15 mouse cellular contexts compared by ENCODE assay signal in the genomic region with DNA sequence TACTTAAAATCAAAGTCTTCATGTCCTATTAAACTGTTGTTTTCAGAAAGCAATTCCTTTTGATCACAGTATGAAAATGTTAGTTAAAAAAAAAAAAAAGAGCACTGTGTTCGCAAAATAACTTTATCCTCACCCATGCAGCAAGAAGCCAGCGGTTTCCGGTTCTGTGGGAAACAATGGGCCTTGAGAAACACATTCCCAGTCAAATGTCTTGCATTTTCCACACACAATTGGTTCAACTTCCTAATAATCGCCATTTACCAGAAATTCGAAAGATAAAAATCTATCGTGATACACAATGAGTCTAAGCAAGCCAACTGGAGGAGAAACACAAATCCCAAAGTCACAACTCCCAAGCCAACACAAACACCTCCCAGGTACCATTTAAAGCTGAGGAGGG. TPM values are rescaled to one million over a fixed set of nuclear protein-coding genes. Genes with fewer than 3 reads are reported as not detected.
DNase-seq lines count a peak whose midpoint lies in the region; ATAC-seq and TF ChIP-seq lines count a peak whose summit lies in the region.
"Had no signal": no experiment of that assay in that cellular context is flagged by ENCODE, and none has a peak within 500 bp of the region (broad histone marks: within the 10 kb centered on the region; RNA-seq: fewer than 3 reads in every experiment).

No protein-coding gene starts in this region.

- WGBS in liver, embryonic 16.5 days (ENCODE audit: insufficient replicate concordance), result 53% methylated on average over 6 of the region's 6 CpGs
- WGBS in liver, embryonic 11.5 days, result 65% methylated on average over 6 of the region's 6 CpGs

- intact Hi-C loops in gastrocnemius, adult 2 months (cut with DNase I), result no loop called here
- intact Hi-C loops in left cerebral cortex, postnatal 4 days (cut with DNase I), result no loop called here

- H3K36me3 ChIP-seq in liver, embryonic 16.5 days (ENCODE audit: control insufficient read depth, insufficient read depth), result no peaks in the 10 kb centered on the region
- H3K36me3 ChIP-seq in liver, embryonic 11.5 days (ENCODE audit: control insufficient read depth, insufficient read depth, low read length), result no peaks in the 10 kb centered on the region
- H3K36me3 ChIP-seq: liver, embryonic 13.5 days had no signal

- H3K9ac ChIP-seq in liver, embryonic 16.5 days (ENCODE audit: low read depth, low read length), result no peak overlapping the region
- no peak overlapping the region for H3K9ac ChIP-seq in liver, embryonic 11.5 days (ENCODE audit: low read depth, low read length)

- H3K4me1 ChIP-seq in liver, embryonic 16.5 days (ENCODE audit: control insufficient read depth, low read depth, low read length), result peaks cover 30% of the 10 kb centered on the region
- peaks cover 29% of the 10 kb centered on the region for H3K4me1 ChIP-seq in liver, embryonic 11.5 days (replicated peaks; ENCODE audit: control insufficient read depth, insufficient read depth, low read length)

- DNase-seq in gastrocnemius, adult 2 months, result peak; percentile 32
- no peak for DNase-seq in gastrocnemius, postnatal 25 days
- DNase-seq in liver, embryonic 11.5 days (ENCODE audit: low spot score), result no peak
- DNase-seq in kidney, adult 8-10 months, result peak; percentile 18 to 34
- peak; percentile 30 for DNase-seq in skeletal muscle tissue, adult 2 months (ENCODE audit: low read depth, low spot score)
- DNase-seq in left cerebral cortex, postnatal 4 days, result no peak
- DNase-seq in urinary bladder, adult 18-20 months (ENCODE audit: low spot score in 2 of 2), result no peak
- DNase-seq: adrenal gland, adult 8-10 months; cerebellum, adult 9-10 months; embryo, embryonic 11 days; liver, embryonic 13.5 days; lung, postnatal 14 days; thymus, postnatal 25 days had no signal

- H3K9me3 ChIP-seq in liver, embryonic 16.5 days (replicated peaks; ENCODE audit: control insufficient read depth, low read length), result no peaks in the 10 kb centered on the region
- no peaks in the 10 kb centered on the region for H3K9me3 ChIP-seq in liver, embryonic 11.5 days (ENCODE audit: control insufficient read depth, low read length)
- H3K9me3 ChIP-seq: liver, embryonic 13.5 days had no signal

- no peak for ATAC-seq in liver, embryonic 16.5 days (ENCODE audit: low read depth)
- ATAC-seq in liver, embryonic 11.5 days (replicated peaks; ENCODE audit: low FRiP score), result no peak

- H3K4me2 ChIP-seq in liver, embryonic 16.5 days (ENCODE audit: low read depth, low read length), result no peak overlapping the region
- no peak overlapping the region for H3K4me2 ChIP-seq in liver, embryonic 11.5 days
- H3K4me2 ChIP-seq: liver, embryonic 13.5 days; midbrain, embryonic 11.5 days had no signal

- H3K27ac ChIP-seq in gastrocnemius, adult 2 months, result peak overlapping the region; percentile 85
- H3K27ac ChIP-seq in liver, embryonic 16.5 days (ENCODE audit: low read length), result peak overlapping the region; percentile 14; the same call in 1 of the 2 replicates
- no peak overlapping the region for H3K27ac ChIP-seq in liver, embryonic 11.5 days (ENCODE audit: low read depth, low read length)
- H3K27ac ChIP-seq: liver, embryonic 13.5 days had no signal

- H3K27me3 ChIP-seq in liver, embryonic 16.5 days (ENCODE audit: control insufficient read depth, insufficient read depth, low read depth, low read length), result no peaks in the 10 kb centered on the region
- H3K27me3 ChIP-seq in liver, embryonic 11.5 days (replicated peaks; ENCODE audit: control insufficient read depth, insufficient read depth, low read length), result no peaks in the 10 kb centered on the region
- H3K27me3 ChIP-seq: liver, embryonic 13.5 days had no signal

- TF ChIP-seq CTCF in gastrocnemius, adult 2 months (IDR thresholded peaks at IDR 0.05), result no peak

- no peak overlapping the region for H3K4me3 ChIP-seq in gastrocnemius, adult 2 months
- H3K4me3 ChIP-seq in liver, embryonic 16.5 days (ENCODE audit: low read depth, low read length), result no peak overlapping the region
- H3K4me3 ChIP-seq in liver, embryonic 11.5 days (ENCODE audit: low read depth, low read length), result no peak overlapping the region
- H3K4me3 ChIP-seq: liver, embryonic 13.5 days had no signal

RNA-seq across cellular contexts. Expression of gene Fryl, which starts 27.0 kb away (rescaled TPM):
- 10 to 100 TPM; 14.6 to 23.5 TPM for total RNA-seq in gastrocnemius, adult 2 months (2021)
- 10 to 100 TPM; 14.6 to 15.2 TPM for total RNA-seq in gastrocnemius, postnatal 25 days (2021)
- 43.6 and 44.1 TPM in 2 replicates for polyA plus RNA-seq in liver, embryonic 16.5 days (2015; fragmentation: Nextera tagmentation; extraction: Ambion mirVana)
- polyA plus RNA-seq in liver, embryonic 11.5 days (2014; fragmentation: Nextera tagmentation; extraction: Ambion mirVana), result 35.4 and 39.7 TPM in 2 replicates
- total RNA-seq in left cerebral cortex, postnatal 4 days (2021), result 10 to 100 TPM; 69.6 to 81.4 TPM

Comparison
In these comparisons a context has a peak if more than half of its experiments do, and no peak if none do; other contexts are left out.
1. DNase-seq: peak in gastrocnemius, adult 2 months (single experiment), kidney, adult 8-10 months (2 of 2) and skeletal muscle tissue, adult 2 months (single experiment); none in gastrocnemius, postnatal 25 days (single experiment), liver, embryonic 11.5 days (single experiment), left cerebral cortex, postnatal 4 days (single experiment) and urinary bladder, adult 18-20 months (0 of 2).